Mouse (Mus musculus): ENCODE data around the gene Rnls. TPM values are rescaled to one million over a fixed set of nuclear protein-coding genes. Genes with fewer than 3 reads are reported as not detected.

The Rnls gene
- polyA plus RNA-seq, 1 experiment from 2014 or later, result 8.3 TPM

- TF ChIP-seq CTCF (IDR thresholded peaks at IDR 0.05; ENCODE audit: low read depth), result no peak
- no peak overlapping the region for H3K4me3 ChIP-seq (ENCODE audit: low read depth, low read length)
- ATAC-seq, result no peak
- no peaks in the 10 kb centered on the region for H3K9me3 ChIP-seq (ENCODE audit: control insufficient read depth)
- H3K27me3 ChIP-seq (replicated peaks; ENCODE audit: control insufficient read depth, insufficient read depth, low read length), result no peaks in the 10 kb centered on the region
- 26% methylated on average over 17 of the region's 17 CpGs for WGBS
- no peak overlapping the region for H3K9ac ChIP-seq (ENCODE audit: low read depth, low read length)
- H3K36me3 ChIP-seq (ENCODE audit: control insufficient read depth, insufficient read depth), result no peaks in the 10 kb centered on the region
- H3K27ac ChIP-seq (ENCODE audit: low read depth, low read length), result no peak overlapping the region; the same call in 1 of the 2 replicates
- H3K4me2 ChIP-seq (replicated peaks; ENCODE audit: low read depth), result no peak overlapping the region; the same call in 1 of the 2 replicates
- H3K4me1 ChIP-seq (replicated peaks; ENCODE audit: control insufficient read depth, insufficient read depth, low read length), result no peaks in the 10 kb centered on the region
These were observed 224.4 kb downstream of the Rnls start for GRCm38 (mm10) chr19:33167528-33168264.

- no peak for TF ChIP-seq CTCF (IDR thresholded peaks at IDR 0.05; ENCODE audit: low read depth)
- Histone ChIP-seq H3K27ac (ENCODE audit: low read depth, low read length) (no peak overlapping the region), H3K27me3 (replicated peaks; ENCODE audit: control insufficient read depth, insufficient read depth, low read length) (no peaks in the 10 kb centered on the region), H3K4me2 (replicated peaks; ENCODE audit: low read depth) (no peak overlapping the region), H3K9ac (ENCODE audit: low read depth, low read length) (no peak overlapping the region), H3K4me1 (replicated peaks; ENCODE audit: control insufficient read depth, insufficient read depth, low read length) (no peaks in the 10 kb centered on the region), H3K4me3 (ENCODE audit: low read depth, low read length) (no peak overlapping the region), H3K36me3 (ENCODE audit: control insufficient read depth, insufficient read depth) (no peaks in the 10 kb centered on the region), H3K9me3 (ENCODE audit: control insufficient read depth) (no peaks in the 10 kb centered on the region)
- WGBS, result 86% methylated on average over 5 of the region's 5 CpGs
- ATAC-seq, result no peak
These were observed 227.3 kb downstream of the Rnls start for GRCm38 (mm10) chr19:33164801-33165200.

GRCm38 (mm10) chr19:33161903-33162302 is 230.2 kb downstream of the Rnls start:
- H3K27me3 ChIP-seq (replicated peaks; ENCODE audit: control insufficient read depth, insufficient read depth, low read length), result no peaks in the 10 kb centered on the region
- 66% methylated on average over 1 of the region's 1 CpGs for WGBS
- no peaks in the 10 kb centered on the region for H3K4me1 ChIP-seq (replicated peaks; ENCODE audit: control insufficient read depth, insufficient read depth, low read length)
- no peak overlapping the region for H3K4me2 ChIP-seq (replicated peaks; ENCODE audit: low read depth)
- H3K4me3 ChIP-seq (ENCODE audit: low read depth, low read length), result no peak overlapping the region
- no peak for TF ChIP-seq CTCF (IDR thresholded peaks at IDR 0.05; ENCODE audit: low read depth)
- H3K27ac ChIP-seq (ENCODE audit: low read depth, low read length), result no peak overlapping the region
- H3K9me3 ChIP-seq (ENCODE audit: control insufficient read depth), result no peaks in the 10 kb centered on the region
- no peak overlapping the region for H3K9ac ChIP-seq (ENCODE audit: low read depth, low read length)
- ATAC-seq, result no peak
- no peaks in the 10 kb centered on the region for H3K36me3 ChIP-seq (ENCODE audit: control insufficient read depth, insufficient read depth)

- Histone ChIP-seq H3K9me3 (ENCODE audit: control insufficient read depth) (no peaks in the 10 kb centered on the region), H3K4me1 (replicated peaks; ENCODE audit: control insufficient read depth, insufficient read depth, low read length) (no peaks in the 10 kb centered on the region)
- WGBS, result 84% methylated on average over 2 of the region's 2 CpGs
These were observed 232.2 kb downstream of the Rnls start for GRCm38 (mm10) chr19:33159897-33160296.

GRCm38 (mm10) chr19:33159192-33159591 is 232.9 kb downstream of the Rnls start:
- no peak for TF ChIP-seq CTCF (IDR thresholded peaks at IDR 0.05; ENCODE audit: low read depth)
- Histone ChIP-seq H3K4me1 (replicated peaks; ENCODE audit: control insufficient read depth, insufficient read depth, low read length) (no peaks in the 10 kb centered on the region), H3K4me2 (replicated peaks; ENCODE audit: low read depth) (no peak overlapping the region), H3K9ac (ENCODE audit: low read depth, low read length) (no peak overlapping the region), H3K27ac (ENCODE audit: low read depth, low read length) (no peak overlapping the region), H3K9me3 (ENCODE audit: control insufficient read depth) (no peaks in the 10 kb centered on the region), H3K4me3 (ENCODE audit: low read depth, low read length) (no peak overlapping the region), H3K36me3 (ENCODE audit: control insufficient read depth, insufficient read depth) (no peaks in the 10 kb centered on the region), H3K27me3 (replicated peaks; ENCODE audit: control insufficient read depth, insufficient read depth, low read length) (no peaks in the 10 kb centered on the region)
- 90% methylated on average over 1 of the region's 1 CpGs for WGBS
- ATAC-seq, result no peak

More at GRCm38 (mm10) chr19:33159897-33160296, 232.2 kb downstream of the Rnls start:
- H3K36me3 ChIP-seq (ENCODE audit: control insufficient read depth, insufficient read depth), result no peaks in the 10 kb centered on the region
- TF ChIP-seq CTCF (IDR thresholded peaks at IDR 0.05; ENCODE audit: low read depth), result no peak
- no peaks in the 10 kb centered on the region for H3K27me3 ChIP-seq (replicated peaks; ENCODE audit: control insufficient read depth, insufficient read depth, low read length)
- H3K27ac ChIP-seq (ENCODE audit: low read depth, low read length), result no peak overlapping the region
- H3K4me2 ChIP-seq (replicated peaks; ENCODE audit: low read depth), result no peak overlapping the region
- no peak overlapping the region for H3K4me3 ChIP-seq (ENCODE audit: low read depth, low read length)
- ATAC-seq, result no peak
- no peak overlapping the region for H3K9ac ChIP-seq (ENCODE audit: low read depth, low read length)

- Histone ChIP-seq H3K9me3 (ENCODE audit: control insufficient read depth) (no peaks in the 10 kb centered on the region), H3K4me3 (ENCODE audit: low read depth, low read length) (no peak overlapping the region), H3K27ac (ENCODE audit: low read depth, low read length) (no peak overlapping the region), H3K27me3 (replicated peaks; ENCODE audit: control insufficient read depth, insufficient read depth, low read length) (no peaks in the 10 kb centered on the region), H3K36me3 (ENCODE audit: control insufficient read depth, insufficient read depth) (no peaks in the 10 kb centered on the region), H3K9ac (ENCODE audit: low read depth, low read length) (no peak overlapping the region), H3K4me1 (replicated peaks; ENCODE audit: control insufficient read depth, insufficient read depth, low read length) (no peaks in the 10 kb centered on the region), H3K4me2 (replicated peaks; ENCODE audit: low read depth) (no peak overlapping the region)
- WGBS, result 77% methylated on average over 2 of the region's 2 CpGs
- no peak for ATAC-seq
- no peak for TF ChIP-seq CTCF (IDR thresholded peaks at IDR 0.05; ENCODE audit: low read depth)
These were observed 233.9 kb downstream of the Rnls start for GRCm38 (mm10) chr19:33158234-33158633.
